In genomic region chr16:91328922-91329321, GRCm38 (mm10) we compare ENCODE assay signal across 27 mouse cellular contexts. TPM values are rescaled to one million over a fixed set of nuclear protein-coding genes. Genes with fewer than 3 reads are reported as not detected.
DNase-seq lines count a peak whose midpoint lies in the region; ATAC-seq and TF ChIP-seq lines count a peak whose summit lies in the region.
"Had no signal": no experiment of that assay in that cellular context is flagged by ENCODE, and none has a peak within 500 bp of the region (broad histone marks: within the 10 kb centered on the region; RNA-seq: fewer than 3 reads in every experiment).

No protein-coding gene starts in this region.

- no peaks in the 10 kb centered on the region for H3K9me3 ChIP-seq in midbrain, embryonic 11.5 days (ENCODE audit: control insufficient read depth, low read length)
- no peaks in the 10 kb centered on the region for H3K9me3 ChIP-seq in midbrain, embryonic 10.5 days (replicated peaks)
- no peaks in the 10 kb centered on the region for H3K9me3 ChIP-seq in forebrain, embryonic 16.5 days (ENCODE audit: control insufficient read depth, low read length)
- H3K9me3 ChIP-seq: embryonic facial prominence, embryonic 15.5 days; forebrain, embryonic 15.5 days; heart, embryonic 13.5 days; hindbrain, embryonic 13.5 days; intestine, embryonic 15.5 days; midbrain, embryonic 13.5 days; neural tube, embryonic 12.5 days; stomach, embryonic 15.5 days had no signal

- H3K4me1 ChIP-seq in midbrain, embryonic 11.5 days (ENCODE audit: control insufficient read depth, insufficient read depth, low read length) = peaks cover 9% of the 10 kb centered on the region
- peaks cover 29% of the 10 kb centered on the region for H3K4me1 ChIP-seq in midbrain, embryonic 10.5 days
- peaks cover 9% of the 10 kb centered on the region for H3K4me1 ChIP-seq in cerebellum, adult 2 months (ENCODE audit: control insufficient read depth, insufficient read depth, low read length)
- peaks cover 2% of the 10 kb centered on the region; the same call in 1 of the 2 replicates for H3K4me1 ChIP-seq in forebrain, embryonic 16.5 days (replicated peaks; ENCODE audit: control insufficient read depth, insufficient read depth, low read length)
- H3K4me1 ChIP-seq: embryonic facial prominence, embryonic 15.5 days; heart, embryonic 13.5 days; intestine, embryonic 15.5 days; neural tube, embryonic 12.5 days; stomach, embryonic 15.5 days had no signal

- no peaks in the 10 kb centered on the region; the same call in 1 of the 2 replicates for H3K27me3 ChIP-seq in midbrain, embryonic 11.5 days (ENCODE audit: control insufficient read depth, insufficient read depth, low read length)
- peaks cover 37% of the 10 kb centered on the region for H3K27me3 ChIP-seq in midbrain, embryonic 10.5 days (ENCODE audit: low read depth, poor library complexity, severe bottlenecking)
- H3K27me3 ChIP-seq in cerebellum, adult 2 months (ENCODE audit: control insufficient read depth, insufficient read depth, low read length) = no peaks in the 10 kb centered on the region
- H3K27me3 ChIP-seq in forebrain, embryonic 16.5 days (replicated peaks; ENCODE audit: control insufficient read depth, insufficient read depth, low read length) = 0 out of 2 replicates have a peak, but pooled peaks cover 6% of the 10 kb centered on the region
- H3K27me3 ChIP-seq: intestine, embryonic 15.5 days; stomach, embryonic 15.5 days had no signal

- no peak for TF ChIP-seq POLR2A in cerebellum, adult 2 months (IDR thresholded peaks at IDR 0.05; ENCODE audit: borderline replicate concordance, insufficient read depth, low read length)

- no peak overlapping the region for H3K27ac ChIP-seq in midbrain, embryonic 11.5 days (ENCODE audit: low read depth, low read length)
- H3K27ac ChIP-seq in midbrain, embryonic 10.5 days (replicated peaks) = no peak overlapping the region
- no peak overlapping the region for H3K27ac ChIP-seq in cerebellum, adult 2 months (ENCODE audit: insufficient read depth, low read length)
- H3K27ac ChIP-seq in forebrain, embryonic 16.5 days (ENCODE audit: low read length) = no peak overlapping the region
- H3K27ac ChIP-seq: embryonic facial prominence, embryonic 15.5 days; forebrain, embryonic 15.5 days; heart, adult 2 months; heart, embryonic 13.5 days; hindbrain, embryonic 13.5 days; intestine, embryonic 15.5 days; midbrain, embryonic 13.5 days; neural tube, embryonic 12.5 days; stomach, embryonic 15.5 days had no signal

- H3K9ac ChIP-seq in midbrain, embryonic 11.5 days (ENCODE audit: low read length) = no peak overlapping the region
- no peak overlapping the region for H3K9ac ChIP-seq in forebrain, embryonic 16.5 days (replicated peaks; ENCODE audit: low read depth, low read length)
- H3K9ac ChIP-seq: embryonic facial prominence, embryonic 15.5 days; forebrain, embryonic 15.5 days; heart, embryonic 13.5 days; hindbrain, embryonic 13.5 days; intestine, embryonic 15.5 days; midbrain, embryonic 13.5 days; neural tube, embryonic 12.5 days; stomach, embryonic 15.5 days had no signal

- 86% methylated on average over 19 of the region's 19 CpGs for WGBS in midbrain, embryonic 11.5 days
- WGBS in midbrain, embryonic 10.5 days = 87% methylated on average over 19 of the region's 19 CpGs
- 11% methylated on average over 19 of the region's 19 CpGs for WGBS in cerebellum, adult 2 months
- WGBS in forebrain, embryonic 16.5 days = 82% methylated on average over 19 of the region's 19 CpGs

- H3K36me3 ChIP-seq in midbrain, embryonic 11.5 days (ENCODE audit: control insufficient read depth, insufficient read depth, low read length) = no peaks in the 10 kb centered on the region
- no peaks in the 10 kb centered on the region for H3K36me3 ChIP-seq in midbrain, embryonic 10.5 days
- no peaks in the 10 kb centered on the region for H3K36me3 ChIP-seq in forebrain, embryonic 16.5 days (ENCODE audit: control insufficient read depth, insufficient read depth)
- H3K36me3 ChIP-seq: embryonic facial prominence, embryonic 15.5 days; forebrain, embryonic 15.5 days; heart, embryonic 13.5 days; hindbrain, embryonic 13.5 days; intestine, embryonic 15.5 days; midbrain, embryonic 13.5 days; neural tube, embryonic 12.5 days; stomach, embryonic 15.5 days had no signal

- peak; percentile 21 for DNase-seq in midbrain, embryonic 11.5 days (ENCODE audit: low spot score, missing footprints)
- no peak for DNase-seq in midbrain, embryonic 10.5 days (ENCODE audit: low spot score)
- DNase-seq in cerebellum, adult 11 months = peak; percentile 86
- peak; percentile 84 to 90 for DNase-seq in cerebellum, adult 2 months
- DNase-seq in cerebellum, postnatal 25 days = peak; percentile 82 to 89
- no peak for DNase-seq in urinary bladder, postnatal 4 days (ENCODE audit: low spot score in 2 of 2)
- DNase-seq: adrenal gland, adult 2 months; gastrocnemius, postnatal 14 days; heart, adult 2 months; heart, postnatal 14 days; kidney, adult 8-10 months; kidney, postnatal 14 days; lung, postnatal 4 days; thymus, adult 2 months; thymus, postnatal 4 days had no signal

- no peak overlapping the region for H3K4me3 ChIP-seq in midbrain, embryonic 11.5 days (ENCODE audit: low read depth, low read length)
- H3K4me3 ChIP-seq in midbrain, embryonic 10.5 days = no peak overlapping the region
- H3K4me3 ChIP-seq in cerebellum, adult 2 months (replicated peaks; ENCODE audit: insufficient read depth, low read depth, low read length) = no peak overlapping the region
- H3K4me3 ChIP-seq in forebrain, embryonic 16.5 days (replicated peaks; ENCODE audit: low read length) = no peak overlapping the region
- H3K4me3 ChIP-seq: embryonic facial prominence, embryonic 15.5 days; forebrain, embryonic 15.5 days; heart, adult 2 months; heart, embryonic 13.5 days; hindbrain, embryonic 13.5 days; intestine, embryonic 15.5 days; midbrain, embryonic 13.5 days; neural tube, embryonic 12.5 days; stomach, embryonic 15.5 days had no signal

- 0 out of 2 replicates have a peak, but pooled peaks have one; percentile 14 for ATAC-seq in midbrain, embryonic 11.5 days (ENCODE audit: low FRiP score)
- no peak for ATAC-seq in forebrain, embryonic 16.5 days
- ATAC-seq: forebrain, embryonic 15.5 days; intestine, embryonic 15.5 days; midbrain, embryonic 13.5 days had no signal

- no peak overlapping the region for H3K4me2 ChIP-seq in midbrain, embryonic 11.5 days
- no peak overlapping the region for H3K4me2 ChIP-seq in forebrain, embryonic 16.5 days (ENCODE audit: low read length)
- H3K4me2 ChIP-seq: embryonic facial prominence, embryonic 15.5 days; forebrain, embryonic 15.5 days; heart, embryonic 13.5 days; hindbrain, embryonic 13.5 days; intestine, embryonic 15.5 days; midbrain, embryonic 13.5 days; neural tube, embryonic 12.5 days; stomach, embryonic 15.5 days had no signal

- no peak for TF ChIP-seq CTCF in cerebellum, adult 2 months (IDR thresholded peaks at IDR 0.05; ENCODE audit: borderline replicate concordance, insufficient read depth, low read depth, low read length)

RNA-seq across cellular contexts. Expression of gene Ifnar2, which starts 43.7 kb away (rescaled TPM):
- polyA plus RNA-seq in midbrain, embryonic 11.5 days (2014; fragmentation: Nextera tagmentation; extraction: Ambion mirVana) = 32.6 and 32.7 TPM in 2 replicates
- polyA plus RNA-seq in midbrain, embryonic 10.5 days (2016; fragmentation: Nextera tagmentation; extraction: Ambion mirVana) = 26.0 and 27.9 TPM in 2 replicates
- 33.9 and 35.5 TPM in 2 replicates for polyA plus RNA-seq in cerebellum, adult 2 months (2012; rRNA removed)
- 44.2 and 50.3 TPM in 2 replicates for polyA plus RNA-seq in forebrain, embryonic 16.5 days (2015; fragmentation: Nextera tagmentation; extraction: Ambion mirVana)

RNA-seq across cellular contexts. Expression of gene Olig1, which starts 59.4 kb away (rescaled TPM):
- 2.8 and 3.2 TPM in 2 replicates for polyA plus RNA-seq in midbrain, embryonic 11.5 days (2014; fragmentation: Nextera tagmentation; extraction: Ambion mirVana)
- polyA plus RNA-seq in midbrain, embryonic 10.5 days (2016; fragmentation: Nextera tagmentation; extraction: Ambion mirVana) = 8.8 and 9.7 TPM in 2 replicates
- polyA plus RNA-seq in cerebellum, adult 2 months (2012; rRNA removed) = 191 and 233 TPM in 2 replicates
- 32.3 and 39.7 TPM in 2 replicates for polyA plus RNA-seq in forebrain, embryonic 16.5 days (2015; fragmentation: Nextera tagmentation; extraction: Ambion mirVana)
- polyA plus RNA-seq: C2C12; heart, embryonic 13.5 days; limb, embryonic 11.5 days; lung, embryonic 16.5 days had no signal

Comparison
In these comparisons a context has a peak if more than half of its experiments do, and no peak if none do; other contexts are left out.
1. DNase-seq: peak in midbrain, embryonic 11.5 days (single experiment), cerebellum, adult 11 months (single experiment), cerebellum, adult 2 months (2 of 2) and cerebellum, postnatal 25 days (2 of 2); none in midbrain, embryonic 10.5 days (single experiment) and urinary bladder, postnatal 4 days (0 of 2).